Mouse (Mus musculus) olfactory bulb, adult 2 months (tissue): ENCODE data around the gene Gm42715.

Source experiments
- CTCF ChIP-seq: fragments of 200-500 bp; IDR thresholded peaks from 2 replicates; pipeline ENCODE4 v1.5.1; 2012; ENCODE audit warnings: low read depth, mild to moderate bottlenecking, low read length, moderate library complexity; ENCODE audit not compliant: insufficient read depth
- POLR2A ChIP-seq: fragments of 200-500 bp; IDR thresholded peaks from 2 replicates; pipeline ENCODE4 v1.6.1; 2012; ENCODE audit warnings: mild to moderate bottlenecking, low read depth, low read length, moderate library complexity; ENCODE audit not compliant: insufficient read depth

DNA sequence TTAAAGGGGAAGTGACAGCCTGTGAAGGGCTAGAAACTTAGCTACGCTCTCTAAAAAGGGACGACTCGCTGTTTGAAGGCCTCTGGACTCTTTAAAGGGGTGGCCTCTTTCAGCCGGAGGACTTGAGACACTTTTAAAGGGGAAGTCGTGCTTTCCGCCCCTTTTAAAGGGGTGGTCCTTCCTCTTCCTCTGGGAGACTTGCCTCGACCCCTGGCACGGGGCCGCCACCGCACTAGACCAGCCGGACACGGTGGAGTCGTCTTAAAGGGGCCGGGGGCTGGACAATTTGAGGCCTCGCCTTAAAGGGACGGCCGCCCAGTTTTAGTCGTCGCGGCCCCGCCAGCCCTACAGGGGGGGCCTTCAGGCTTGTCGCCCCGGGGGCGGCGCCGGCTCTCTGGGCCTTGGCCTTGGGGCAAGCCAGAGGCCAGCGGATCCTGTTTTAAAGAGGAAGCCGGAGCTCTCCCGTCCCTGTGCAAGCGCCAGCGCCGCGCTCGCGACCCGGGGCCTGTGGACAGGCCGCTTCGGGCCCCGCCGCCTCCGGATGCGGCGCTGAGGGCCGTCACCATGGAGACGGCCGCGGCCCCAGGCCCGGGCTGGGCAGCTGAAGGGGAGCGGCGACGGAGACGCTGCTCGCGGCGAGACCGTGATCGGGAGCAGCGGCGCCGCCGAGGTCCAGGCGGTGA is 40.6 kb upstream of the Gm42715 start, which contains the start of gene Fbrs:
- TF ChIP-seq CTCF (no peak), POLR2A (peak; percentile 28; the same call in 1 of the 2 replicates)
